Mouse (Mus musculus) liver, embryonic 14.5 days (tissue): ENCODE data around the gene Arrdc5. TPM values are rescaled to one million over a fixed set of nuclear protein-coding genes. Genes with fewer than 3 reads are reported as not detected.

Experiments
- ATAC-seq: fragments of 200-750 bp; cut with Nextera tagmentation; 2 replicates; pipeline ENCODE4 v1.8.0; 2017; ENCODE audit warnings: moderate number of reproducible peaks, mild to moderate bottlenecking, moderate library complexity; ENCODE audit not compliant: insufficient read depth
- DNase-seq, 3 experiments: peaks; one replicate each; pipeline ENCODE4 v3.0.0-alpha.2; 2012 to 2013; ENCODE audit warnings: low read depth in 3 of 3, low spot score in 3 of 3
- H3K27ac ChIP-seq: fragments of 300-500 bp; sonication (generic); 2 replicates; pipeline ENCODE4 v1.5.1; 2014; ENCODE audit warnings: moderate library complexity, mild to moderate bottlenecking, control low read depth, inconsistent platforms
- H3K27me3 ChIP-seq: fragments of 300-500 bp; sonication (generic); 2 replicates; pipeline ENCODE4 v1.6.1; 2014; ENCODE audit warnings: mild to moderate bottlenecking, low read length, moderate library complexity; ENCODE audit not compliant: control insufficient read depth, insufficient read depth
- H3K36me3 ChIP-seq: fragments of 300-500 bp; sonication (generic); replicated peaks from 2 replicates; pipeline ENCODE4 v1.6.1; 2014; ENCODE audit warnings: low read depth; ENCODE audit not compliant: control insufficient read depth, insufficient read depth
- H3K4me1 ChIP-seq, 2 experiments: fragments of 200-500 bp in 1 of 2; fragments of 300-500 bp in 1 of 2; sonication (generic) in 1 of 2; replicated peaks; 2 replicates each; pipeline ENCODE4 v1.6.1; 2012 to 2014; ENCODE audit warnings: antibody characterized with exemption in 1 of 2, inconsistent platforms in 1 of 2, low read length in 1 of 2; ENCODE audit not compliant: control insufficient read depth in 2 of 2, insufficient read depth in 2 of 2
- H3K4me2 ChIP-seq: fragments of 300-500 bp; sonication (generic); 2 replicates; pipeline ENCODE4 v1.6.1; 2014; ENCODE audit warnings: low read depth, mild to moderate bottlenecking, control low read depth, moderate library complexity
- H3K4me3 ChIP-seq, 2 experiments: fragments of 200-500 bp in 1 of 2; fragments of 300-500 bp in 1 of 2; sonication (generic) in 1 of 2; 2 replicates each; pipeline ENCODE4 v1.5.1; 2012 to 2014; ENCODE audit warnings: low read depth in 2 of 2, low read length in 2 of 2, mild to moderate bottlenecking in 2 of 2, control low read depth in 1 of 2, inconsistent platforms in 1 of 2, moderate library complexity in 1 of 2; ENCODE audit not compliant: insufficient read depth in 1 of 2
- H3K9ac ChIP-seq: fragments of 300-500 bp; sonication (generic); replicated peaks from 2 replicates; pipeline ENCODE4 v1.6.1; 2014; ENCODE audit warnings: mild to moderate bottlenecking, control low read depth, moderate library complexity
- H3K9me3 ChIP-seq: fragments of 300-500 bp; sonication (generic); 2 replicates; pipeline ENCODE4 v1.6.1; 2016; ENCODE audit warnings: low read length, mixed read lengths; ENCODE audit not compliant: control insufficient read depth
- CTCF ChIP-seq: IDR thresholded peaks from 2 replicates; pipeline ENCODE4 v1.5.1; 2016; ENCODE audit warnings: antibody characterized with exemption, low read depth, control low read depth
- EP300 ChIP-seq: IDR thresholded peaks from 2 replicates; pipeline ENCODE4 v1.6.1; 2016; ENCODE audit warnings: antibody characterized with exemption, low read depth
- WGBS: fragments of 180-500 bp; shearing (Covaris S2); extraction: QIAGEN DNeasy Blood & Tissue Kit; methylation state at CpG from one replicate; pipeline ENCODE4 v1.1.7; 2014; ENCODE audit not compliant: insufficient replicate concordance; 5-methylcytosine and 5-hydroxymethylcytosine counted together
- polyA plus RNA-seq, 2 experiments: library from polyadenylated mRNA; depleted of rRNA in 1 of 2; stranded (reverse) in 1 of 2; unstranded in 1 of 2; fragments of >200 nt; fragmentation: Nextera tagmentation in 1 of 2; extraction: Ambion mirVana in 1 of 2; gene quantifications; 2 replicates each; pipeline versions ENCODE4 v1.2.1 to v1.2.3; 2012 to 2014

Gene Arrdc5
- polyA plus RNA-seq, 2 experiments: not detected

GRCm38 (mm10) chr17:56324419-56324818 is 24.3 kb upstream of the Arrdc5 start:
- 66% methylated on average over 3 of the region's 3 CpGs for WGBS
- H3K4me2 ChIP-seq: peak overlapping the region; percentile 81
- peaks cover 17 to 28% of the 10 kb centered on the region in 2 experiments for H3K4me1 ChIP-seq
- H3K27me3 ChIP-seq: no peaks in the 10 kb centered on the region
- H3K36me3 ChIP-seq: peaks cover 42% of the 10 kb centered on the region
- TF ChIP-seq EP300 (no peak), CTCF (no peak)
- DNase-seq (no peak), ATAC-seq (no peak)
- no peak overlapping the region for H3K4me3 ChIP-seq
- H3K27ac ChIP-seq: no peak overlapping the region
- H3K9ac ChIP-seq: no peak overlapping the region
- no peaks in the 10 kb centered on the region for H3K9me3 ChIP-seq

DNA sequence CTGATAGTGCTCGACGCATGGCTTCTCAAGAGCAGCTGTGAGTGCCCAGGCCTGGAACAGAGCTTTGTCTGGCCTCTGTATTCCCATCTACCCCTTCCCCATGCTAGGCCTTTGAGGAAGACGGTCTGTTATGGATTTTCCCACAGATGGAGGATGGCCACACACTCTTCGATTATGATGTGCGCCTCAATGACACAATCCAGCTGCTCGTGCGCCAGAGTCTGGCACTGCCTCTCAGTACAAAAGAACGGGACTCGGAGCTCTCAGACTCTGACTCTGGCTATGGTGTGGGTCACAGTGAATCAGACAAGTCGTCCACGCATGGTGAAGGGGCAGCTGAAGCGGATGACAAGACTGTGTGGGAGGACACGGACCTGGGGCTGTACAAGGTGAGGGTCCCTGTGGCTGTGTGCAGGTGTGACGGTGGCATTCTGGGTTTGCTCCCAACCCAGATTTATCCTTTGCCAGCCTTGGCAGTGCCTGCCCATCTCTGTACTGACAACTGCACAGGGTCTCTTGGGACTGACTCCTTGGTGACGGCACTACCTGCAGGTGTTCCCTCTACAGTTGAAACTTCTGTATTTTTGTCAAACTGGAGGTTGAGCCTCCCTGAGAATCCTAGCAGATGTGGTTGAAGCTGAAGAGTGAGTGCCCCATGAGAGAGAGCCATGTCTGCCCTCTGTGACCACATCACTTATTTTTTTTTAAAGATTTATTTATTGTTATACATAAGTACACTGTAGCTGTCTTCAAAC is 9.3 kb upstream of the Arrdc5 start:
- peaks cover 96% of the 10 kb centered on the region for H3K36me3 ChIP-seq

DNA sequence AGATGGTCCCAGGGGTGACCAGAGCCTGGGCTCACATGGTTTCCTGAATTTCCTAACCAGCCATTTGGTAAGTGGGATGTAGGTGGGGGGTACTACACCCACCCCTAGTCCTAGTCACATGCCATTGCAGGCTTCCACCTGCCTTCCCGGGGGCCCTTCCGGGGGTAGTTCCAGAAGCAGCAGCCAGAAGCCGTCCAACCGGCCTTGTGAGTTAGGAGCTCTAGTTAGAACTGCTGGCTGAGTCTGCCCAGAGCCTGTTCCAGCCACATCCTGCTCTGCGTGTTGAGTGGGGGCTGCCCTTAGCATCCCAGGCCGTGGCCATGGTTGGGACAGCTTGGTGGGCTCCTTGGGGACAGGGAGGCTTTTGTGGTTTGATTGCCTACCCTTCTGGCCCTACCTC is 8.0 kb upstream of the Arrdc5 start:
- no peak for DNase-seq
- H3K4me1 ChIP-seq: peaks cover 4 to 18% of the 10 kb centered on the region in 2 experiments; a peak in 3 of 4 replicates
- H3K27ac ChIP-seq: no peak overlapping the region
- H3K9ac ChIP-seq: no peak overlapping the region
- peaks cover 83% of the 10 kb centered on the region for H3K36me3 ChIP-seq
- no peaks in the 10 kb centered on the region for H3K9me3 ChIP-seq
- no peak overlapping the region for H3K4me3 ChIP-seq
- 75% methylated on average over 6 of the region's 6 CpGs for WGBS
- no peaks in the 10 kb centered on the region for H3K27me3 ChIP-seq
- ATAC-seq: no peak
- no peak overlapping the region for H3K4me2 ChIP-seq
- TF ChIP-seq EP300: no peak
- no peak for TF ChIP-seq CTCF

More for the DNA sequence above, 9.3 kb upstream of the Arrdc5 start:
- Histone ChIP-seq H3K4me1 (peaks cover 4 to 18% of the 10 kb centered on the region in 2 experiments; a peak in 3 of 4 replicates), H3K9ac (no peak overlapping the region), H3K27me3 (no peaks in the 10 kb centered on the region), H3K4me3 (no peak overlapping the region), H3K9me3 (no peaks in the 10 kb centered on the region), H3K4me2 (no peak overlapping the region), H3K27ac (no peak overlapping the region)
- WGBS: 90% methylated on average over 15 of the region's 15 CpGs
- ATAC-seq (no peak), DNase-seq (no peak)
- no peak for TF ChIP-seq EP300
- no peak for TF ChIP-seq CTCF

GRCm38 (mm10) chr17:56305826-56306225 is 5.7 kb upstream of the Arrdc5 start:
- Histone ChIP-seq H3K9ac (no peak overlapping the region), H3K27ac (no peak overlapping the region), H3K4me1 (peaks cover 16 to 26% of the 10 kb centered on the region in 2 experiments), H3K9me3 (no peaks in the 10 kb centered on the region), H3K4me3 (peak overlapping the region in 1 of 2 experiments; percentile 7; a peak in 1 of 4 replicates), H3K27me3 (no peaks in the 10 kb centered on the region), H3K36me3 (peaks cover 61% of the 10 kb centered on the region), H3K4me2 (peak overlapping the region; percentile 88)
- DNase-seq (no peak), ATAC-seq (no peak)
- TF ChIP-seq EP300 (no peak), CTCF (peak; percentile 61)
- whole genome bisulfite sequencing: 72% methylated on average over 8 of the region's 8 CpGs

DNA sequence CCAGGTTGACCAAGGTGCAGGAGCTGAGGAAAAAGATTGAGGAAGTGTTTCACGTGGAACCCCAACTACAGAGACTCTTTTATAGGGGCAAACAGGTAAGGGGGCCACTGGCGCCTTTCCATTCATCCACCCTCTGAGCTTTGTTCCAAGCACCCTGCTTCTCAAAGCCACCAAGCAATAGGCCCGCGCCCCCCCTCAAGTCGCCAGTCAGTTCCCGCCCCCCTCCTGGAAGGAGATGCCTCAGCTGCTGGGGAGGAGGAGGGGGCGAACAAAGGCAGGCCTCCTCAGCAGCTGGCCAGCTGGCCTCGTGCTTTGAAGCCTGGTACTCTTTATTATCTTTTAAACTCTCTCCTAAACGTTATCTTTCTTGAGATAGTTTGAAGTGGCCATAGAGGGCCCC is 5.1 kb upstream of the Arrdc5 start:
- Histone ChIP-seq H3K4me2 (peak overlapping the region; percentile 88), H3K9me3 (no peaks in the 10 kb centered on the region), H3K27ac (no peak overlapping the region), H3K27me3 (no peaks in the 10 kb centered on the region), H3K36me3 (peaks cover 54% of the 10 kb centered on the region), H3K4me1 (peaks cover 16 to 26% of the 10 kb centered on the region in 2 experiments), H3K4me3 (peak overlapping the region; percentile 80 to 88), H3K9ac (peak overlapping the region; percentile 63)
- TF ChIP-seq CTCF (no peak), EP300 (no peak)
- no peak for ATAC-seq
- no peak for DNase-seq
- WGBS: 49% methylated on average over 9 of the region's 9 CpGs
